ENCODE assay signal across 8 mouse cellular contexts in genomic region chr8:53680846-53681245, GRCm38 (mm10). TPM values are rescaled to one million over a fixed set of nuclear protein-coding genes. Genes with fewer than 3 reads are reported as not detected.
DNase-seq lines count a peak whose midpoint lies in the region; ATAC-seq and TF ChIP-seq lines count a peak whose summit lies in the region.

No protein-coding gene starts in this region.

- no peak overlapping the region for H3K9ac ChIP-seq in intestine, postnatal 0 days (ENCODE audit: low read depth, low read length)
- no peak overlapping the region for H3K9ac ChIP-seq in liver, postnatal 0 days (replicated peaks)

- no peak overlapping the region for H3K27ac ChIP-seq in intestine, postnatal 0 days (ENCODE audit: low read depth, low read length)
- no peak overlapping the region for H3K27ac ChIP-seq in liver, postnatal 0 days (ENCODE audit: low read depth)

- no peak for TF ChIP-seq EP300 in liver, postnatal 0 days (IDR thresholded peaks at IDR 0.05; ENCODE audit: low read depth)

- H3K27me3 ChIP-seq in intestine, postnatal 0 days (replicated peaks; ENCODE audit: control insufficient read depth, insufficient read depth, low read length): no peaks in the 10 kb centered on the region
- H3K27me3 ChIP-seq in liver, postnatal 0 days (ENCODE audit: insufficient read depth, low read length): no peaks in the 10 kb centered on the region

- DNase-seq in kidney, postnatal 14 days: peak; percentile 19
- DNase-seq in kidney, adult 18-20 months: no peak
- peak; percentile 16 for DNase-seq in cerebellum, adult 9-10 months
- DNase-seq in frontal cortex, postnatal 10 days (ENCODE audit: low spot score in 2 of 2): peak; percentile 20 to 69
- DNase-seq in liver, postnatal 0 days: peak; percentile 16
- DNase-seq in retina, postnatal 1 day: peak; percentile 65

- no peak overlapping the region for H3K4me3 ChIP-seq in intestine, postnatal 0 days (ENCODE audit: low read depth, low read length)
- H3K4me3 ChIP-seq in liver, postnatal 0 days (ENCODE audit: low read depth, low read length): no peak overlapping the region

- H3K9me3 ChIP-seq in intestine, postnatal 0 days (ENCODE audit: control insufficient read depth): no peaks in the 10 kb centered on the region
- H3K9me3 ChIP-seq in liver, postnatal 0 days (ENCODE audit: low read length): no peaks in the 10 kb centered on the region

- H3K36me3 ChIP-seq in intestine, postnatal 0 days (ENCODE audit: control insufficient read depth, insufficient read depth): no peaks in the 10 kb centered on the region
- H3K36me3 ChIP-seq in liver, postnatal 0 days (replicated peaks; ENCODE audit: insufficient read depth, low read length): no peaks in the 10 kb centered on the region

- H3K4me1 ChIP-seq in intestine, postnatal 0 days (replicated peaks; ENCODE audit: control insufficient read depth, insufficient read depth, low read length): no peaks in the 10 kb centered on the region
- no peaks in the 10 kb centered on the region for H3K4me1 ChIP-seq in liver, postnatal 0 days (ENCODE audit: insufficient read depth)

- TF ChIP-seq CTCF in intestine, postnatal 0 days (IDR thresholded peaks at IDR 0.05; ENCODE audit: low read depth): peak; percentile 88
- TF ChIP-seq CTCF in liver, postnatal 0 days (IDR thresholded peaks at IDR 0.05; ENCODE audit: low read depth): peak; percentile 57

- ATAC-seq in intestine, postnatal 0 days: no peak
- no peak for ATAC-seq in liver, postnatal 0 days
- no peak for ATAC-seq in erythroid progenitor cell, adult 5-6 weeks (replicated peaks; ENCODE audit: low FRiP score, poor library complexity, severe bottlenecking)

- no peak overlapping the region for H3K4me2 ChIP-seq in intestine, postnatal 0 days (replicated peaks; ENCODE audit: low read depth)
- no peak overlapping the region for H3K4me2 ChIP-seq in liver, postnatal 0 days (ENCODE audit: low read depth, low read length)

- WGBS in intestine, postnatal 0 days: 22% methylated on average over 12 of the region's 12 CpGs
- WGBS in liver, postnatal 0 days (ENCODE audit: insufficient replicate concordance): 32% methylated on average over 12 of the region's 12 CpGs

RNA-seq across cellular contexts. Expression of gene Neil3, which starts 42.0 kb away (rescaled TPM):
- 8.1 and 9.3 TPM in 2 replicates for polyA plus RNA-seq in intestine, postnatal 0 days (2015; fragmentation: Nextera tagmentation; extraction: Ambion mirVana)
- polyA plus RNA-seq in liver, postnatal 0 days (2015; fragmentation: Nextera tagmentation; extraction: Ambion mirVana): 20.5 and 21.8 TPM in 2 replicates
- 417 and 559 TPM in 2 replicates for total RNA-seq in erythroid progenitor cell, adult 5-6 weeks (2015; ENCODE audit: low replicate concordance)
- 465 and 490 TPM in 2 replicates for total RNA-seq in erythroid progenitor cell, adult 5-6 weeks (2017; ENCODE audit: low replicate concordance)
